Mouse (Mus musculus): ENCODE measurements around the gene Hand2.

GRCm38 (mm10) chr8:57273055-57273454 is 47.7 kb upstream of the Hand2 start:
- TF ChIP-seq CTCF (conservative IDR thresholded peaks at IDR 0.05; ENCODE audit: low read length) (no peak), POU5F1 (IDR thresholded peaks at IDR 0.05; ENCODE audit: borderline replicate concordance, low read length) (no peak)

Data from E14TG2a.4 (cell line).